Mouse (Mus musculus) kidney, embryonic 16.5 days (tissue): ENCODE data around the gene Pomt2. TPM values are rescaled to one million over a fixed set of nuclear protein-coding genes. Genes with fewer than 3 reads are reported as not detected.
"Not testable (repeated sequence)": the region's sequence is repeated elsewhere in the genome, so short reads cannot be mapped to it uniquely, and the experiment has no call there.

Experiments used
- ATAC-seq: fragments of 200-750 bp; cut with Nextera tagmentation; 2 replicates; pipeline ENCODE4 v1.8.0; 2017; ENCODE audit warnings: moderate TSS enrichment; ENCODE audit not compliant: low FRiP score, low TSS enrichment
- H3K27ac ChIP-seq: fragments of 300-500 bp; sonication (generic); 2 replicates; pipeline ENCODE4 v1.5.1; 2014; ENCODE audit warnings: low read length
- H3K27me3 ChIP-seq: fragments of 300-500 bp; sonication (generic); 2 replicates; pipeline ENCODE4 v1.6.1; 2014; ENCODE audit warnings: low read length, control low read depth, mixed read lengths; ENCODE audit not compliant: insufficient read depth
- H3K36me3 ChIP-seq: fragments of 300-500 bp; sonication (generic); 2 replicates; pipeline ENCODE4 v1.6.1; 2014; ENCODE audit warnings: low read length, control low read depth, mixed read lengths; ENCODE audit not compliant: insufficient read depth
- H3K4me1 ChIP-seq: fragments of 300-500 bp; sonication (generic); 2 replicates; pipeline ENCODE4 v1.6.1; 2014; ENCODE audit warnings: low read length, control low read depth, mixed read lengths; ENCODE audit not compliant: insufficient read depth
- H3K4me2 ChIP-seq: fragments of 300-500 bp; sonication (generic); replicated peaks from 2 replicates; pipeline ENCODE4 v1.6.1; 2014; ENCODE audit warnings: low read depth, low read length
- H3K4me3 ChIP-seq: fragments of 300-500 bp; sonication (generic); 2 replicates; pipeline ENCODE4 v1.5.1; 2014; ENCODE audit warnings: mild to moderate bottlenecking, low read length
- H3K9ac ChIP-seq: fragments of 300-500 bp; sonication (generic); replicated peaks from 2 replicates; pipeline ENCODE4 v1.6.1; 2014; ENCODE audit warnings: low read length
- H3K9me3 ChIP-seq: fragments of 300-500 bp; sonication (generic); 2 replicates; pipeline ENCODE4 v1.6.1; 2016; ENCODE audit warnings: low read length, control low read depth
- WGBS: fragments of 180-500 bp; shearing (Covaris S2); extraction: QIAGEN DNeasy Blood & Tissue Kit; methylation state at CpG from one replicate; pipeline ENCODE4 v1.1.7; 2014; 5-methylcytosine and 5-hydroxymethylcytosine counted together
- polyA plus RNA-seq: library from polyadenylated mRNA; unstranded; fragments of >200 nt; fragmentation: Nextera tagmentation; extraction: Ambion mirVana; gene quantifications from 2 replicates; pipeline ENCODE4 v1.2.1, GENCODE M21; 2015

Pomt2 gene
- polyA plus RNA-seq, 1 experiment from 2014 or later, result 20.3 TPM

GRCm38 (mm10) chr12:87154448-87154847 is 6.7 kb upstream of the Pomt2 start:
- not testable (repeated sequence) for H3K9ac ChIP-seq, H3K27ac ChIP-seq, H3K4me1 ChIP-seq, H3K4me2 ChIP-seq, ATAC-seq, H3K4me3 ChIP-seq, H3K27me3 ChIP-seq
- 0 out of 2 replicates have a peak, but pooled peaks cover 10% of the 10 kb centered on the region for H3K9me3 ChIP-seq
- peaks cover 16% of the 10 kb centered on the region for H3K36me3 ChIP-seq
- WGBS, result 93% methylated on average over 4 of the region's 4 CpGs

- no peak overlapping the region for H3K27ac ChIP-seq
- 0 out of 2 replicates have a peak, but pooled peaks cover 7% of the 10 kb centered on the region for H3K9me3 ChIP-seq
- peaks cover 14% of the 10 kb centered on the region for H3K4me1 ChIP-seq
- no peak overlapping the region for H3K4me3 ChIP-seq
- ATAC-seq, result no peak
- 94% methylated on average over 5 of the region's 5 CpGs for WGBS
- H3K9ac ChIP-seq, result no peak overlapping the region
- H3K4me2 ChIP-seq, result no peak overlapping the region
- H3K27me3 ChIP-seq, result no peaks in the 10 kb centered on the region
- H3K36me3 ChIP-seq, result peaks cover 6% of the 10 kb centered on the region
These were observed 1.7 kb upstream of the Pomt2 start for GRCm38 (mm10) chr12:87149471-87149870.

DNA sequence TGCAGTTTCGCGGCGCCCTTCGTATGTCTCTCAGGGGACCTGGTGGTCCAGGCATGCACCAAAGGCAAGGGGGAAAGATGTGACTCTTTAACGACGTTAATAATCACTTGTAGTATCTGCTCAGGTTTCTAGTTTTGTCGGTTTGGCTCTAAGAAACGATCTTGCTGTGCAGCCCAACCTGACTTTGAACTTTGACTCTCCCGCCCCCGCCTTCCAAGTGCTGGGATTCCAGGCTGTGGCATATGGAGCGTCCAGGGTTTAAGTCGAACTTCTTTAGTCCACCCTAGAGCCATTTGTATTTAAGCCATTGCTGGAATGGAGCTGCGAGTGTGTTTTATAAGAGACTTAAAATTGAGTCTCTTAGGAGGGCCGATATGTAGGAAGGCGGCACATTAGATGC is 368 bp upstream of the Pomt2 start:
- Histone ChIP-seq H3K9me3 (0 out of 2 replicates have a peak, but pooled peaks cover 7% of the 10 kb centered on the region), H3K27me3 (no peaks in the 10 kb centered on the region), H3K4me3 (peak overlapping the region; percentile 95), H3K36me3 (peaks cover 8% of the 10 kb centered on the region), H3K4me2 (peak overlapping the region; percentile 76), H3K4me1 (peaks cover 14% of the 10 kb centered on the region), H3K9ac (peak overlapping the region; percentile 89), H3K27ac (peak overlapping the region; percentile 99)
- 15% methylated on average over 15 of the region's 15 CpGs for WGBS
- no peak for ATAC-seq

DNA sequence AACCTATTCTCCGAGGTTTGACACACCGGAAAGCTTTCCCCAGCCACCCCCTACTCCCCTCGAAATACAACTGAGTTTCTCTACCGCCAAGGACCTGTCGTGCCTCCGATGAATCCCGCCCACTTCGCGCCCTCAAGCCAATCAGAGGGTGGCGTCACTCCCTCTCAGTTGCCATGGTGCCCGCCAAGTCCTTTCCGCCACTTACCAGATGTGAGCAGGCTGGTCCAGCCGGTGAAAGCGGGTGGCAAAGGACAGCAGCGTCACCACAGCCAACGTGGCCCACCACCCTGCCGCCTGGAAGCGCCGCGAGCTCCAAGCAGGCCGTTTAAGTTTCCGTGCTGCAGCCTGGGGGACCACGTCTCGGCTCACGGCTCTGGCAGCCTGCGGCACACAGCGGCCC is 802 bp downstream of the Pomt2 start, which contains the start of gene Gstz1:
Gstz1 (plus strand) TSS at position 200 of the 400 bp plus-strand sequence.
- peak; percentile 86 for ATAC-seq
- Histone ChIP-seq H3K4me3 (peak within 1 kb of the TSS; percentile 95), H3K27ac (peak within 1 kb of the TSS; percentile 99), H3K9ac (peak within 1 kb of the TSS; percentile 89), H3K4me2 (peak within 1 kb of the TSS; percentile 76), H3K27me3 (no peaks in the 10 kb centered on the region), H3K4me1 (peaks cover 14% of the 10 kb centered on the region), H3K36me3 (peaks cover 8% of the 10 kb centered on the region), H3K9me3 (0 out of 2 replicates have a peak, but pooled peaks cover 4% of the 10 kb centered on the region)
- under 1% methylated on average over 27 of the region's 27 CpGs for WGBS

DNA sequence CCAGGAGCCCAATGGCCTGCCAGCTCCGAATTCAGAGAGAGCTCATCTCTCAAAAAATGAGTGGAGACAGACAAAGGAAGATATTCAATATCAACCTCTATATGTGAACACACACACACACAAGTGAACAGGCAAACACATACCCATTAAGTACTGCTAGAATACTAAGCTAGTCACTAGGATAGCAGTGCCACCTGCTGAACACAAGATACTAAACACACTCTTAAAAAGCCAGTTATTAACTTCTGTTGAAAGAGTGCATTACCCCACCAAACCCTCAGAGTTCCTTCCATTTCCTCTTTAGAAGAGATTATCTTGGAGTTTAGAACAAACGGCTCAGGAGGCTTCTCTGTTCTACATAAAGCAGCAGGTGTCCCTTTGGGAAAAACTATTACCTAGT is 5.6 kb downstream of the Pomt2 start:
- H3K27ac ChIP-seq, result no peak overlapping the region
- H3K9ac ChIP-seq, result no peak overlapping the region
- ATAC-seq, result no peak
- no peaks in the 10 kb centered on the region for H3K9me3 ChIP-seq
- H3K36me3 ChIP-seq, result peaks cover 2% of the 10 kb centered on the region
- no peak overlapping the region for H3K4me2 ChIP-seq
- H3K4me3 ChIP-seq, result no peak overlapping the region
- no peaks in the 10 kb centered on the region for H3K27me3 ChIP-seq
- H3K4me1 ChIP-seq, result peaks cover 19% of the 10 kb centered on the region
- WGBS, result 86% methylated on average over 2 of the region's 2 CpGs

GRCm38 (mm10) chr12:87138768-87139167 is 9.0 kb downstream of the Pomt2 start:
- Histone ChIP-seq H3K27ac (no peak overlapping the region), H3K4me2 (no peak overlapping the region), H3K9ac (no peak overlapping the region), H3K4me3 (no peak overlapping the region), H3K4me1 (peaks cover 11% of the 10 kb centered on the region; the same call in 1 of the 2 replicates), H3K36me3 (no peaks in the 10 kb centered on the region; the same call in none of the 2 replicates), H3K27me3 (no peaks in the 10 kb centered on the region), H3K9me3 (no peaks in the 10 kb centered on the region)
- WGBS, result 69% methylated on average over 2 of the region's 2 CpGs
- ATAC-seq, result no peak

DNA sequence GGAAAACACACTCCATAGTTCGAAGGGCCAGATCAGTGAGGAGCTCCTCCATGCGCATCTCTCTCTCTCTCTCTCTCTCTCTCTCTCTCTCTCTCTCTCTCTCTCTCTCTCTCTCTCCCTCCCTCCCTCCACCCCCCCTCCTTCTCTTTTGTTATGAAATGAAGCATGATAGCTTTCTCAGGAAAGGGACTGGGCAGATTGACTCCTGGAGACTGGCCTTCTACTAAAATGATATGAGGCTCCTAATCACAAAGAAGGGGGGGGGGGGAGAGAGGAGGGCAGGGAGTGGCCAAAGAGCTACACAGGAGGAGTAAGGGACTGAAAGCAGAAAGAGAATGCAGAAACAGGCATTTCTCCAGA is 9.4 kb downstream of the Pomt2 start:
- peaks cover under 1% of the 10 kb centered on the region for H3K36me3 ChIP-seq
- H3K9me3 ChIP-seq, result no peaks in the 10 kb centered on the region
- no peak overlapping the region for H3K4me3 ChIP-seq
- H3K27ac ChIP-seq, result no peak overlapping the region
- H3K4me1 ChIP-seq, result peaks cover 11% of the 10 kb centered on the region; the same call in 1 of the 2 replicates
- no peaks in the 10 kb centered on the region for H3K27me3 ChIP-seq
- no peak for ATAC-seq
- 88% methylated on average over 2 of the region's 2 CpGs for WGBS
- H3K9ac ChIP-seq, result no peak overlapping the region
- H3K4me2 ChIP-seq, result no peak overlapping the region

- Histone ChIP-seq H3K9ac (no peak overlapping the region), H3K9me3 (no peaks in the 10 kb centered on the region), H3K27ac (no peak overlapping the region), H3K27me3 (no peaks in the 10 kb centered on the region), H3K4me2 (no peak overlapping the region), H3K4me1 (peaks cover 11% of the 10 kb centered on the region; the same call in 1 of the 2 replicates), H3K36me3 (peaks cover 4% of the 10 kb centered on the region), H3K4me3 (no peak overlapping the region)
- ATAC-seq, result no peak
- 87% methylated on average over 15 of the region's 15 CpGs for WGBS
These were observed 10.1 kb downstream of the Pomt2 start for GRCm38 (mm10) chr12:87137439-87138341.

DNA sequence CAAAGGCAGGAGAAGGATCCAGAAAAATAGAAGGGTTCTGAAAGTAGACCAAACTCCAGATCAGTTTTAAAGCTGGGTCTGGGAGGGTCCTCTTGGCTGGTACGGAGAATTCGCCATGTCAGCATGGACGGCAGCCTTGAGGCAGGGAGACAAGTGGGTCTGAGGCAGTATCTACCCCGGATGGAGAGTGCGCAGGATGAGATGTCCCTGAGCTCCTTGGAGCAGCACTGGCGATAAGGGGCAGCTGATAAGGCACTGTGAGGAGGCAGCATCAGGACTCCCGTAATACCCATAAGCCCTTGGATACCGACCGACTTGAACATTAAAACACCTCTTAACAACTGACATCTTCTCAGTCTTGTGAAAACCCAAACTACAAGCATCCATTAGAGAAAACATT is 15.0 kb downstream of the Pomt2 start:
- peaks cover 11% of the 10 kb centered on the region for H3K36me3 ChIP-seq
- no peak overlapping the region for H3K27ac ChIP-seq
- no peaks in the 10 kb centered on the region for H3K9me3 ChIP-seq
- H3K27me3 ChIP-seq, result no peaks in the 10 kb centered on the region
- no peak overlapping the region for H3K9ac ChIP-seq
- no peaks in the 10 kb centered on the region for H3K4me1 ChIP-seq
- ATAC-seq, result no peak
- H3K4me2 ChIP-seq, result no peak overlapping the region
- H3K4me3 ChIP-seq, result no peak overlapping the region
- 90% methylated on average over 9 of the region's 9 CpGs for WGBS

GRCm38 (mm10) chr12:87132210-87132609 is 15.6 kb downstream of the Pomt2 start:
- H3K27me3 ChIP-seq, result no peaks in the 10 kb centered on the region
- no peak overlapping the region for H3K4me2 ChIP-seq
- no peak for ATAC-seq
- H3K4me1 ChIP-seq, result no peaks in the 10 kb centered on the region
- no peak overlapping the region for H3K9ac ChIP-seq
- no peaks in the 10 kb centered on the region for H3K9me3 ChIP-seq
- H3K27ac ChIP-seq, result no peak overlapping the region
- WGBS, result 90% methylated on average over 6 of the region's 6 CpGs
- no peak overlapping the region for H3K4me3 ChIP-seq
- peaks cover 12% of the 10 kb centered on the region for H3K36me3 ChIP-seq
